Mouse (Mus musculus) stomach, embryonic 14.5 days (tissue): ENCODE measurements around the gene Parp4. TPM values are rescaled to one million over a fixed set of nuclear protein-coding genes. Genes with fewer than 3 reads are reported as not detected.

Experiments
- ATAC-seq: fragments of 200-750 bp; cut with Nextera tagmentation; 2 replicates; pipeline ENCODE4 v1.8.0; 2017; ENCODE audit warnings: low read depth, moderate TSS enrichment; ENCODE audit not compliant: insufficient number of reproducible peaks, insufficient read depth, low FRiP score
- H3K27ac ChIP-seq: fragments of 300-500 bp; sonication (generic); 2 replicates; pipeline ENCODE4 v1.5.1; 2014; ENCODE audit warnings: mild to moderate bottlenecking, low read length, moderate library complexity, mixed read lengths
- H3K27me3 ChIP-seq: fragments of 300-500 bp; sonication (generic); 2 replicates; pipeline ENCODE4 v1.6.1; 2014; ENCODE audit warnings: low read length, control low read depth, mixed read lengths; ENCODE audit not compliant: control insufficient read depth, insufficient read depth
- H3K36me3 ChIP-seq: fragments of 300-500 bp; sonication (generic); 2 replicates; pipeline ENCODE4 v1.6.1; 2014; ENCODE audit warnings: mild to moderate bottlenecking, control low read depth, low read length, moderate library complexity, mixed read lengths; ENCODE audit not compliant: control insufficient read depth, insufficient read depth
- H3K4me1 ChIP-seq: fragments of 300-500 bp; sonication (generic); 2 replicates; pipeline ENCODE4 v1.6.1; 2014; ENCODE audit warnings: low read length, control low read depth, mixed read lengths; ENCODE audit not compliant: control insufficient read depth, insufficient read depth
- H3K4me2 ChIP-seq: fragments of 300-500 bp; sonication (generic); replicated peaks from 2 replicates; pipeline ENCODE4 v1.6.1; 2014; ENCODE audit warnings: low read depth, low read length, control low read depth
- H3K4me3 ChIP-seq: fragments of 300-500 bp; sonication (generic); 2 replicates; pipeline ENCODE4 v1.5.1; 2014; ENCODE audit warnings: low read depth, low read length, control low read depth
- H3K9ac ChIP-seq: fragments of 300-500 bp; sonication (generic); replicated peaks from 2 replicates; pipeline ENCODE4 v1.6.1; 2014; ENCODE audit warnings: low read depth, mild to moderate bottlenecking, control low read depth, low read length, moderate library complexity, mixed read lengths
- H3K9me3 ChIP-seq: fragments of 300-500 bp; sonication (generic); 2 replicates; pipeline ENCODE4 v1.6.1; 2016; ENCODE audit warnings: low read depth, low read length, control low read depth; ENCODE audit not compliant: control insufficient read depth
- WGBS: fragments of 180-500 bp; shearing (Covaris S2); extraction: QIAGEN DNeasy Blood & Tissue Kit; methylation state at CpG from one replicate; pipeline ENCODE4 v1.1.7; 2014; 5-methylcytosine and 5-hydroxymethylcytosine counted together
- polyA plus RNA-seq: library from polyadenylated mRNA; unstranded; fragments of >200 nt; fragmentation: Nextera tagmentation; extraction: Ambion mirVana; gene quantifications from 2 replicates; pipeline ENCODE4 v1.2.1, GENCODE M21; 2014

Gene Parp4
- polyA plus RNA-seq, 1 experiment from 2014 or later: 10.1 TPM

DNA sequence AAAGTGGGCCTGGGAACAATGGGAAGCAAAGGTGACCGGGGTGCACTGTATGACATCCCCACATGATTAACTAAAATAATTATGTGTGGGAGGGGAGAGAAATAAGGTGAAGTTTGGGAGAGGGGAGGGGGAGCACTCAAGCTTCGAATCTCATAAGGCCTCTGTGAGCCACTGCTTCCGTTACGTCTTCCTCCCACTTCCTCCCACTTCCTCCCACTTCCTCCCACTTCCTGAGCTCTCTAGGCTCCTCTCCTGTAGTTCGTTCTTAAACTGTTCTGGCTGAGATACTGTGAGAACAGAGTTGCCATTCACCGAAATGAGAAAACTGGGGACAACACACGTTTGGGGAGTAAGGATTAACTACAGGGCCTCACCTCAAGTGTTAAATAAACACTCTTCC lies 7.9 kb upstream of the Parp4 start:
- no peaks in the 10 kb centered on the region for H3K9me3 ChIP-seq
- no peak overlapping the region for H3K4me3 ChIP-seq
- 69% methylated on average over 7 of the region's 7 CpGs for WGBS
- H3K36me3 ChIP-seq: peaks cover 4% of the 10 kb centered on the region; the same call in 1 of the 2 replicates
- no peak overlapping the region for H3K9ac ChIP-seq
- no peak overlapping the region for H3K4me2 ChIP-seq
- H3K4me1 ChIP-seq: no peaks in the 10 kb centered on the region
- ATAC-seq: no peak
- H3K27me3 ChIP-seq: no peaks in the 10 kb centered on the region
- no peak overlapping the region for H3K27ac ChIP-seq

DNA sequence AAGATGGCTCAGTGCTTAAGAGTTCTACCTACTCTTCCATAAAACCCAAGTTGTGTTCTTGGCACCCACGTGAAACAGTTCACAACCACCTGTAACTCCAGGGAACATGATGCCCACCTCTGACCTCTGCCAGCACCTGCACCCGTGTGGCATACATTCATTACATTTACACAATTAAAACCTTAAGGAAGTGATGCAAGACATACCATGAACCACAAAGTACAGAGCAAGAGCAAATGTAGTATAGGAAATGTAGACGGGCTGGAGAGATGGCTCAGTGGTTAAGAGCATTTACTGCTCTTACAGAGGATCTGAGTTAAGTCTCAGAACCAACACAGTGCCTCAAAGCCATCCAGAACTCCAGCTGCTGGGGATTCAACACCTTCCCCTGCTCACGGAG lies 6.4 kb upstream of the Parp4 start:
- Histone ChIP-seq H3K9ac (no peak overlapping the region), H3K4me3 (no peak overlapping the region), H3K27ac (no peak overlapping the region), H3K9me3 (no peaks in the 10 kb centered on the region), H3K27me3 (no peaks in the 10 kb centered on the region), H3K4me1 (no peaks in the 10 kb centered on the region), H3K4me2 (no peak overlapping the region), H3K36me3 (no peaks in the 10 kb centered on the region)
- WGBS: 86% methylated on average over 4 of the region's 4 CpGs
- ATAC-seq: no peak

DNA sequence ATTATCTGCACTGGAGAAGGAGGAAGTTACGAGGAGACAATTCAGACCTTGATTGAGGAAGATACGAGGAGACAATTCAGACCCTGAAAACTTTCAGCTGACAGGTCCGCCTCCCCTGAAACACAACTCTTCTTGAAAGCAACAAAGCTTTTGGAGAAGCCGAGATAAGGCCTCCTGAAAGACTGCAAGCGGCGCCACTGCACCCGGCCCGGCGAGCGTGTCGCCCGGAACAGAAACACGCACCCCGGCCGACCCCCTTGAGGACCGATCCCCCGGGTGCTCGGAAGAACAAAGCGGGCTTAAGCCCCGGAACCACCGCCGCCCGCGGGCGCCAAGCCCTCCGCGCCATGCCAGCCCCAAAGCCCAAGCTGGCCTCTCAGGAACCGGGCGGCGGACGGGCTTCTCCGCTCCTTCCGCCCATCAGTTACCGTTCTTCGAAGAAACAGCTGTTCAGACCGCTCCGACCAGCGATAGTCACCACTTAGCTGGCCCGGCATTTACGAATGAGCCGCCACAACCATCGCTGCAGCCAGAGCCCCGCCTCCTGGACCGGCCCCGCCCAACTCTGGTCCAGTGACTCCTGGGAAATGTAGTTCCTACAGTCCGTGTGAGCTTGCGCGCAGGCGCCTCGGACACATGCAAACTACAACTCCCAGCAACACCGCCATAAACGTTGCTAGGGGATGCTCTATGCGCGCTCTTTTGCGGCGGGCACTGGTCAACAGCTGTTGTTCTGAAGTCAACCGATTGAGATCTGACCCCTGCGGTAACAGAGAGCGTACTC lies 3.9 kb upstream of the Parp4 start:
- peak; percentile 98 for ATAC-seq
- WGBS: 1% methylated on average over 59 of the region's 59 CpGs

DNA sequence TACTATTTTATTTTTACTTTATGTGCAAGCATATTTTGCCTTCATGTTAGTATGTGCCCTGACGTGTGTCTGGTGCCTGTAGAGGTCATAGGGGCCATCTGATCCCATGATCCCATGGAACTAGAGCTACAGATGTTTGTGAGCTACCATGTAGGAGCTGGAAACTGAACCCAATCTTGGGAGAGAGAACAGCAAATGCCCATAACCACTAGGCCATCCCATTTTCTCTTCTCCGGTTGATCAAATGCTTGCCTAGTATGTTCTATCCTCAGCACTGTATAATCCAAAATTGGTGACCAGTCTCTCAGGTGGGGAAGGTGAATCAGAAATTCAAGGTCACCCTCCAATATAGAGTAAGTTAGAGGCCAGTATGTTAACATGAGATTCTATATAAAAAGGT lies 2.9 kb upstream of the Parp4 start:
- no peaks in the 10 kb centered on the region for H3K27me3 ChIP-seq
- peak overlapping the region; percentile 47 for H3K4me2 ChIP-seq
- H3K36me3 ChIP-seq: no peaks in the 10 kb centered on the region
- H3K27ac ChIP-seq: no peak overlapping the region
- no peaks in the 10 kb centered on the region for H3K9me3 ChIP-seq
- H3K4me1 ChIP-seq: no peaks in the 10 kb centered on the region
- 72% methylated on average over 2 of the region's 2 CpGs for WGBS
- no peak overlapping the region for H3K9ac ChIP-seq
- no peak overlapping the region for H3K4me3 ChIP-seq
- no peak for ATAC-seq

More for the DNA sequence above, 3.9 kb upstream of the Parp4 start:
- H3K9ac ChIP-seq: peak overlapping the region; percentile 51
- H3K4me3 ChIP-seq: peak overlapping the region; percentile 87
- no peaks in the 10 kb centered on the region for H3K9me3 ChIP-seq
- peak overlapping the region; percentile 56; the same call in 1 of the 2 replicates for H3K27ac ChIP-seq
- H3K36me3 ChIP-seq: no peaks in the 10 kb centered on the region
- H3K4me1 ChIP-seq: no peaks in the 10 kb centered on the region
- H3K27me3 ChIP-seq: no peaks in the 10 kb centered on the region
- H3K4me2 ChIP-seq: peak overlapping the region; percentile 54

DNA sequence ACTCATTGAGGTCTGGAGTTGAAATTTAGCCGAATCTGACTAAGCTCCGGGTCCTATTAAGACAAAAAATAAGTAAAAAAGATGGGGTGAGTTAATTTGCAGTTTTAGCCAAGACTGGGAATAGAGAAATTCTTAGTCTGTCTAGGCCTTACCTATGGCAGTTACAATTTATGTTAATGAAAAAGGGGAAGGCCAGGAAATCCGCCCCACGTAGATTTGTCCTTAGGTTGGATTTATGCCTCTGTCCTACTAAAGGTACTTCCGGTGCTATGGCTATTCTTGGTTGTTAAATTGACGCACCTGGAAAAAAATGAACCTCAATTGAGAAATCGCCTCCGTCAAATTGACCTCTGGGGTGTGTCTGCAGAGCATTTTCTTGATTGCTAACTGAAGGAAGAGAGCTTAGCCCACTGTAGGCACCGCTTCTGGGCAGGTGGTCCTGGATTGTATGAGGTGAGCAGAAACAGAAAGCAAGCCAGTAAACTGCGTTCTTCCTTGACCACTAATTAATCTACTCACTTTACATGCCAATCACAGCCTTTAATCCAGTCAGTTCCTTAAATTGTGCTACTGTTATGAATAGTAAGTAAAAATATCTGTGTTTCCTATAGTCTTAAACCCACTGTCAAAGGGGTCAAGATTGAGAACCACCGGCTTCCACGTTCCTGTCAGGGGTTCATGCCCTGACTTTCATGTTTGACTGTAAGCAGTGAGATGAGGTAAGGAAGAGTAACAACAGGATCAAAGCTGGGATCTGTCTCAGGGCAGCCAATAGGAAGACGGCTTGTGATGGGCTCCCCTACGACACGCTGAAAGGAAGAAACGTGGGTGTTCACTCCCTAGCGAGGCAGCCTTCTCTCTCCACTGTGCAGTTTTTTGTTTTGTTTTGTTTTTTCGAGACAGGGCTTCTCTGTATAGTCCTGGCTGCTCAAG lies 816 bp downstream of the Parp4 start:
- peak overlapping the region; percentile 40; the same call in 1 of the 2 replicates for H3K9ac ChIP-seq
- 75% methylated on average over 18 of the region's 18 CpGs for WGBS
- H3K27ac ChIP-seq: no peak overlapping the region

DNA sequence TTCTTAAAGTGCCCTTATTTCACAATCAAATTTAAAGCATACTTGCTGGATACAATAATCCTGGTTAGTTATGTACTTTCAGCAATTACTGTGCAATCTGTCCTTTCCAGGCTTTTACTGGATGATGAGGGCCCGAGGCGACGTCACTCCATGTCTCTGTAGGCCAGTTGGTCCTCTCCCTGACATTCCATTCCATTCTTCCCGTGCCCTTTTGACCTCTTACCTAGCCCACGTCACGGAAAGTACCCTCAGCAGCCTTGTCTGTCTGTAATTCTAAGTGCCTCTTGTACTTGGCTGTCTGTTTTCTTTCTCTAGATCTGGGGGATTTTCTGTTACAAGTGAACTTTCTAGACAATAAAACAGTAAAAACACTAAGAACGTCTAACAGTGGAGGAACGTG lies 3.6 kb downstream of the Parp4 start:
- Histone ChIP-seq H3K27me3 (no peaks in the 10 kb centered on the region), H3K4me2 (no peak overlapping the region), H3K36me3 (no peaks in the 10 kb centered on the region), H3K9me3 (no peaks in the 10 kb centered on the region), H3K9ac (no peak overlapping the region), H3K4me1 (no peaks in the 10 kb centered on the region), H3K4me3 (no peak overlapping the region), H3K27ac (no peak overlapping the region)
- ATAC-seq: no peak
- WGBS: 49% methylated on average over 8 of the region's 8 CpGs

More for the DNA sequence above, 816 bp downstream of the Parp4 start:
- peak overlapping the region; percentile 57 for H3K4me3 ChIP-seq
- ATAC-seq: no peak
- peak overlapping the region; percentile 71 for H3K4me2 ChIP-seq
- H3K36me3 ChIP-seq: no peaks in the 10 kb centered on the region
- H3K9me3 ChIP-seq: no peaks in the 10 kb centered on the region
- H3K27me3 ChIP-seq: no peaks in the 10 kb centered on the region
- no peaks in the 10 kb centered on the region for H3K4me1 ChIP-seq

DNA sequence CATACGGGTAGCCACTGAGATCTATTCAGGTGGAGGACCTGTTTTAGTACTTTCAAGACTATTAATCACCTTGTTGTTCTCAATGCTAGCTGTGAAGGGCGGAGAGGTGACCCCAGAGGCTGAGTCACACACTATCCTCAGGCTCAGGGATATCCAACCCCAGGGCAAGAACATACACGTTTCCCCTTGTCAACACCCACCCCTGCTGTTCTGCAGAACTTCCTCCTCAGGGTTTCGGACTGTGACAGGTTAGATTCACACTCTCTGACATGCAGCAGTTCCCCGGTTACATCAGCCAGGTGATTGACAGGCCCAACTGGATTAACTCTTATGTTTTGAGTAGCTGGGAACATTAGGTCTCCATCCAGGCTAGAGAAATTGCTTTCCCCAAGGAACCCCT lies 5.7 kb downstream of the Parp4 start:
- no peaks in the 10 kb centered on the region; the same call in 1 of the 2 replicates for H3K36me3 ChIP-seq
- ATAC-seq: no peak
- H3K9ac ChIP-seq: no peak overlapping the region
- WGBS: 53% methylated on average over 5 of the region's 5 CpGs
- H3K4me2 ChIP-seq: no peak overlapping the region
- H3K4me3 ChIP-seq: no peak overlapping the region
- no peaks in the 10 kb centered on the region for H3K27me3 ChIP-seq
- no peaks in the 10 kb centered on the region for H3K9me3 ChIP-seq
- no peaks in the 10 kb centered on the region for H3K4me1 ChIP-seq
- no peak overlapping the region for H3K27ac ChIP-seq

DNA sequence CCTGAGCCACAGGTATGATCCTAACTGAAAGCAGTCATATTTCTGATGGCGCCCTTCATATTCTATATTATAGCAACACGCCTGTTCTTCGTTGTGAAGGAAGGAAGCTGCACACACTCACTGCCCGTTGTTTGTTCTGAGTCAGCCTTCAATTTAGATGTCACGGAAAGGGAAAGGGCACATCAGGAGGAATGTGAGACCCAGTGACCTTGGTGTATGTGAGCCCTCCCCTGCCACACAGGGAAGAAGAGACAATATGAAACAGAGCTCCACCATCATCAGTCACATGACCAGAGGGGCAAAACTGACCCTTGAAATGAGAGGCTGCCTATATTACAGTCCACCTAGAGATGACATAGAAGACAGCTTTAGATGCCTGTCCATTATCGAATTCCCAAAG lies 6.9 kb downstream of the Parp4 start:
- Histone ChIP-seq H3K27ac (no peak overlapping the region), H3K4me3 (no peak overlapping the region), H3K4me2 (no peak overlapping the region), H3K36me3 (no peaks in the 10 kb centered on the region; the same call in 1 of the 2 replicates), H3K9me3 (no peaks in the 10 kb centered on the region), H3K9ac (no peak overlapping the region), H3K4me1 (no peaks in the 10 kb centered on the region), H3K27me3 (no peaks in the 10 kb centered on the region)
- WGBS: 86% methylated on average over 6 of the region's 6 CpGs
- no peak for ATAC-seq
